Comparison of ENCODE assay signal across 8 mouse cellular contexts in the genomic region with DNA sequence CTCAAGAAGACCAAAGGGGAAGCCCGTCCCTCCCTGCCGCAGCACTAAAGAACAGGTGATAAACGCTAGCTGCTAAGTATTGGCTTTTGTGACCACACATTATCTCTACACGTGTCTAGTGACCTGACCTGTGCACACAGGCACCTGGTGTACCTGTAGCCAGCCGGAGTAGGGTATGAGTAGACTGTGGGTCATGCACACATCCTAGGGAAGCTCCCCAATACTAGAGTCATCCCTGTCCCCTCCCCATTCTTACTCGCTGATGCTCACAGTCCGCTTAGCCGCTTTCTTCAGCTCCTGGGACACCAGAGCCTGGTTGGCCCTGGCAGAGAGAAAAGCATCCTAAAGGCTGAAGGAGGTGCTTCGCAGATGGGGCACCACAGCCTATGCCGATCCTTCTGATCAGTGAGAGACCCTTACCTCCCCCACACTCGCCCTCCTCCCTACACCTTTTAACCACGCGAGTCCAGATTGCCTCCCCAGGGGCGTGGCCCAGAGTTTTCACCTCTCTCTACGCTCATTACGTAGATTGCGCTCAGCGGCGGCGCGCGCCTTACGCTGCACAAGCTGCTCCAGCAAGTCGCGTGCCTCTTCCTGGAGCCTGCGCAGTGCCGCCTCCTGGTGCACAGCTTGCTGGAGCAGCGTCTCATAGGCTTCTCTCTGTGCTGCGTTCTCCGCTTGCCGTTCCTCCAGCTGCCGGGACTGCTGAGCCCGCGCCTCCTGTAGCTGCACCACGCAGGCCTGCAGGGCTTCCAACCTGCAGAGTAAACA. TPM values are rescaled to one million over a fixed set of nuclear protein-coding genes. Genes with fewer than 3 reads are reported as not detected.
DNase-seq lines count a peak whose midpoint lies in the region; TF ChIP-seq lines count a peak whose summit lies in the region.

No protein-coding gene starts in this region.

- H3K27me3 ChIP-seq in kidney, adult 2 months (replicated peaks; ENCODE audit: control insufficient read depth, insufficient read depth, low read length), result no peaks in the 10 kb centered on the region
- peaks cover 62% of the 10 kb centered on the region for H3K27me3 ChIP-seq in midbrain, embryonic 10.5 days (ENCODE audit: low read depth, poor library complexity, severe bottlenecking)

- no peak for TF ChIP-seq POLR2A in kidney, adult 2 months (IDR thresholded peaks at IDR 0.05; ENCODE audit: low read depth, low read length)

- peaks cover 3% of the 10 kb centered on the region; the same call in 1 of the 2 replicates for H3K4me1 ChIP-seq in kidney, adult 2 months (ENCODE audit: control insufficient read depth, insufficient read depth, low read length)
- peaks cover 34% of the 10 kb centered on the region for H3K4me1 ChIP-seq in midbrain, embryonic 10.5 days

- peak; percentile 74 to 85 for DNase-seq in adrenal gland, adult (ENCODE audit: inconsistent age in 2 of 2, low spot score in 1 of 2)
- peak; percentile 87 to 90 for DNase-seq in cerebellum, postnatal 36 days
- peak; percentile 46 for DNase-seq in gastrocnemius, postnatal 25 days
- DNase-seq in kidney, adult 2 months, result peak; percentile 84
- peak; percentile 86 for DNase-seq in left cerebral cortex, postnatal 4 days
- DNase-seq in midbrain, embryonic 10.5 days (ENCODE audit: low spot score), result peak; percentile 85
- DNase-seq in right cerebral cortex, postnatal 36 days (ENCODE audit: low spot score in 2 of 2), result peak; percentile 89 to 90
- DNase-seq in natural killer cell, adult 2 months (ENCODE audit: low spot score in 2 of 2), result no peak

- H3K4me3 ChIP-seq in kidney, adult 2 months (ENCODE audit: insufficient read depth, low read depth, low read length), result no peak overlapping the region
- peak overlapping the region; percentile 52 for H3K4me3 ChIP-seq in midbrain, embryonic 10.5 days

- intact Hi-C loops in left cerebral cortex, postnatal 4 days (cut with DNase I), result no loop called here

- H3K9me3 ChIP-seq in midbrain, embryonic 10.5 days (replicated peaks), result no peaks in the 10 kb centered on the region

- TF ChIP-seq CTCF in kidney, adult 2 months (conservative IDR thresholded peaks at IDR 0.05; ENCODE audit: insufficient read depth, insufficient read length, low read depth, low read length), result no peak; the same call in 1 of the 2 replicates

- 25% methylated on average over 35 of the region's 35 CpGs for WGBS in kidney, adult 2 months
- WGBS in midbrain, embryonic 10.5 days, result 11% methylated on average over 35 of the region's 35 CpGs

- H3K27ac ChIP-seq in kidney, adult 2 months (ENCODE audit: insufficient read depth, low read depth, low read length), result no peak overlapping the region
- peak overlapping the region; percentile 57; the same call in 1 of the 2 replicates for H3K27ac ChIP-seq in midbrain, embryonic 10.5 days (replicated peaks)

- H3K36me3 ChIP-seq in kidney, adult 2 months (ENCODE audit: control insufficient read depth, insufficient read depth, low read length), result no peaks in the 10 kb centered on the region
- peaks cover 18% of the 10 kb centered on the region; the same call in 1 of the 2 replicates for H3K36me3 ChIP-seq in midbrain, embryonic 10.5 days

RNA-seq across cellular contexts. Expression of gene Atg16l2, which starts 5.6 kb away (rescaled TPM):
- 1 to 10 TPM; 6.7 to 7.4 TPM for total RNA-seq in gastrocnemius, postnatal 25 days (2021)
- polyA plus RNA-seq in kidney, adult 2 months (2012; rRNA removed), result 12.3 and 19.4 TPM in 2 replicates
- 10 to 100 TPM; 34.2 to 36.0 TPM for total RNA-seq in left cerebral cortex, postnatal 4 days (2021)
- 20.9 and 21.6 TPM in 2 replicates for polyA plus RNA-seq in midbrain, embryonic 10.5 days (2016; fragmentation: Nextera tagmentation; extraction: Ambion mirVana)

RNA-seq across cellular contexts. Expression of gene Stard10, which starts 20.4 kb away (rescaled TPM):
- total RNA-seq in gastrocnemius, postnatal 25 days (2021), result 10 to 100 TPM; 36.9 to 42.3 TPM
- polyA plus RNA-seq in kidney, adult 2 months (2012; rRNA removed), result 467 and 503 TPM in 2 replicates
- 10 to 100 TPM; 13.2 to 14.6 TPM for total RNA-seq in left cerebral cortex, postnatal 4 days (2021)
- 5.0 and 7.3 TPM in 2 replicates for polyA plus RNA-seq in midbrain, embryonic 10.5 days (2016; fragmentation: Nextera tagmentation; extraction: Ambion mirVana)

RNA-seq across cellular contexts. Expression of gene Arap1, which starts 51.4 kb away (rescaled TPM):
- 10 to 100 TPM; 21.3 to 23.7 TPM for total RNA-seq in gastrocnemius, postnatal 25 days (2021)
- polyA plus RNA-seq in kidney, adult 2 months (2012; rRNA removed), result 68.7 and 69.7 TPM in 2 replicates
- 10 to 100 TPM; 21.1 to 21.9 TPM for total RNA-seq in left cerebral cortex, postnatal 4 days (2021)
- 13.6 and 16.3 TPM in 2 replicates for polyA plus RNA-seq in midbrain, embryonic 10.5 days (2016; fragmentation: Nextera tagmentation; extraction: Ambion mirVana)

Comparison
In these comparisons a context has a peak if more than half of its experiments do, and no peak if none do; other contexts are left out.
1. DNase-seq: peak in adrenal gland, adult (2 of 2), cerebellum, postnatal 36 days (2 of 2), gastrocnemius, postnatal 25 days (single experiment), kidney, adult 2 months (single experiment), left cerebral cortex, postnatal 4 days (single experiment), midbrain, embryonic 10.5 days (single experiment) and right cerebral cortex, postnatal 36 days (2 of 2); none in natural killer cell, adult 2 months (0 of 2).
2. RNA of gene Atg16l2, which starts 5.6 kb away (total RNA-seq): 34.2 to 36.0 TPM in left cerebral cortex, postnatal 4 days; 6.7 to 7.4 TPM in gastrocnemius, postnatal 25 days; every median in the first group is over 4 times any median in the second.